Mouse (Mus musculus): ENCODE data around the gene Gm45716.

Gene Gm45716

DNA sequence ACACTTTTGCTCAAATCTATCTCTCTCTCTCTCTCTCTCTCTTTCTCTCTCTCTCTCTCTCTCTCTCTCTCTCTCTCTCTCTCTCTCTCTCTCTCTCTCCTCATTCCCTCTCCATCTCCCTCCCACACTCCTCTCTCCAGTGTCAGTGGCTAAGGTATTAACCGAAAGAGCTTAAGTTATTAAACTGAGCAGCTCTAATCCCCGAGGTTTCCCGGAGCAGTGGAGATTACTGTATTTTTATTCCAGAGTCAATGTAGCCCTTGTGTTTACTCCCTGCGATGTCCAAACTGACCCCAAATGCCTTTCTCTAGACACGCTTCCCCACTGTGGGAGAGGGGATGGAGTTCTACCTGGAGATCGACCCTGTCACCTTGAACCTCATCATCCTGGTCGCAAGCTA, at the start of gene Gm45716:
Gene Gm45716 (plus strand): TSS at position 243 of the 400 bp plus-strand sequence.
- DNase-seq, result no peak

DNA sequence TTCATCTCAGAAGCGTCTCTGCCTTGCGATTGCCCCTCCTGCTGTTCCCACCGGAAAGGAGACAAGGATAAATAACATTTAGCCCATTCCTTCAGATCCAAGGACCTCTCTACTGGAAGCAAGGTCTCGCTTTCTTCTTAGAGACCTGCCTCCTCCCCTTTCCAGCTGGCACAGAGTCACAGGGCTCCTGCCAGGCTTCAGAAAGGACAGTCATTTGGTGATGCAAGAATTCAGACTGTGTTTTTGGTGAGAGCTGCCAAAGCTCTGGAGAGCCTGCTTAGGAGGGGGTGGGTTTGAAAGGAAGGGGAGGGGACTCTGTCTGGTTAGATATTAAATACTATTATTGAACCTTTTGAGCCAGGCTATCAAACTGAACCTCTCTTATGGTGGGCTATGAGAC, 45.1 kb upstream of the Gm45716 start:
- peak; percentile 18 to 40 for DNase-seq

- DNase-seq, result no peak
Measured at GRCm38 (mm10) chr11:90142936-90143335, 44.5 kb upstream of the Gm45716 start.

DNA sequence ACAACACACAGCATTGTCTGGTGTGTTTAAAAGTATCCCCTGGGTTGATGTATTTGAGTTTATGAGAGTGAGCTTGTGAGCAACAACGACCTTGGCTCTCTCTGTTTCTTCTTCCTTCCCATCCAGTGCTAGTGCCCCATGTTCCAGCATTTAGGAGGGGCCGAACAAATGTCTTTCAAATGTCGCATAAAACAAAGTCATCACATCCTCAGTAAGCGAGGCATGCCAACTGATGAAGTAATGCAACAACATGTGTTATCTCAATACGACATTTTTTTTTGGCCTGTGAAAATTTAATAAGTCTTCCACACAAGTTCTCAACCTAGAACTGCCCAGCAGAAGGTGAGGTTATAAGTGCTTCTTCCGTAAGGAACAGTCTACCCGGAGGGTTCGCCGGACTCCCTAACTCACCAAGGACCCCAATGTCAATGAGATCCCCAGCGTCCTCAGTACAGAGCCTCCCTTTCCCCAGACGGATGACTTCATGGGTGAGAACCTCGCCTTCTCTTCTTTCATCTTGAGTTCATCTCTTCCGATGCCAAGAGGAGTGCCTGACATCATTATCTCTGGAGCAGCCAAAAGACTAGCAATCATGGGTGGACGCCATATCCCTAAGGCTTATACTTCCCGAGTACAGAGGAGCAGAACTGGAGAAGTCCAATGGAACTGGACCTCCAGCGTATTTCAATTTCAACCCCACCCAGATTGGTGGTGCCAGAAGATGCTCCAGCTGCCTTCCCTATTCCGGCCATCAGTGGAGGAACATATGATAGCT, 41.2 kb upstream of the Gm45716 start:
- no peak for DNase-seq

DNA sequence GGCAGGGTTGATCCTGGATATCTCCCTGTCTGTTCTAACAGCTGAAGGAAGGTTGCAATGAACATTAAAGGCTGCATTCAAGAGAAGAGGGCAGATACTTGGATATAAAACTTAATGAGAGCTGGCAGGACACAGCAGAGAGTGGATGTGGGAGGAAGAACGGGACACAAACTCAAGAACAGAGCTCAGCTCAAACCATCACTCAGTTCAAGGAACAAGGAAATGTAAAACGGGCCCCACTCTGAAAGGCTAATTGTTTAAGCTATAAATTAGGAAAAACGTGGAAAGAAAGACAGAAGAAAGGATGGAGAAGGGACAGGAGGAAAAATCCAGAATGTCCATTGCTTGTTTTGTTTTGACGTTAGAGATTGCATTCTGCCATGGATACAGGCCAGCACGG, 32.4 kb upstream of the Gm45716 start:
- no peak for DNase-seq

DNA sequence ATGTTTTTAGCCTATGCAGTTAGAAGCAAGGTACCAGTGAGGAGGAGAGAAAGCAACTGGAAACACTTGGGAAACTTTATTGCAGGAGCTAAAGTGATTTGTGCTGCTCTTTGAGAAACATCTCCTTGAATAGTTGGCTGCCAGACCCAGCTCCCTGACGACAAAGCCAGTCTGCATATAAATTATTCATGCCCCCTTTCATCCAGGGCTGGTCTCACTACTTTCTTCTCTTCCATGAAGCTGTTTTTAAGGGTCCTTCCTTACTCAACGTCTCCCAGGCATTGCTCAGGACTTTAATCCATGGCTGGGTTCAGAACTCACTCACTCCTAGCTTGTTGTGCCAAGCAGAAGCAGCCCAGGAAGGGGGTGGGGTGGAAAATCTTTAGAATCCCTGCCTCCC, 32.0 kb upstream of the Gm45716 start:
- DNase-seq, result no peak

- DNase-seq, result peak in 1 of 2 experiments; percentile 11
Measured at GRCm38 (mm10) chr11:90167771-90168170, 19.7 kb upstream of the Gm45716 start.

DNA sequence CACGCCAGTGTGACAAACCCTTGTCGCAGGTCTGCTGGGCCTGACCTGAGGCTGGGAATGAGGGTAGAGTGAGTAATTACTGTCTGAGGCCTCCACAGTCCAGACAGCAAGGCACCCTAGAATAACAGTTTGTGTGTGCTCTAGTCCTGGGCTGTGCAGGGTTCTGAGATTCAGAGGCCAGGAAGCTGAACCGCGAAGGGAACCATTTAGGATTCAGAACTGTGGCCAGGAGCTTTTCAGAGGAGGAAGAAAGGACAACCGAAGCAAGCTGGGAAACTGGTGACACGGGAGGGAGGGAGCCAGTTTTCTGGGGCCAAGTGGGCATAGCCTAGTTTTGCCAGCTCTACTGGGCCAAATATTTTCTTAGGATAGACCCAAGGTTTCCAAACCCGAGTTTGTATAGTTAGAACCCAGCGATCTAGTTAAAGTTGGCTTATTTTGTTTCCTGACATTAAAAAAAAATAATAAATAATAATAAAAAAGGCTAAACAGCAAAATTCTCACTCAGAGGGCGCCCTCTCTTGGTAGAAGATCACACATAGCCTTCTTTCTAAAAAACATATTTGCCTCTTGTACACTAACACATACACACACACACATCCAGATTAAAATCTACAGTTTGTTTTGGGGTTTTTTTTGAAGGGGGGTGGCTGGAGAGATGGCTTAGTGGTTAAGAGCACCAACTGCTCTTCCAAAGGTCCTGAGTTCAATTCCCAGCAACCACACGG, 19.0 kb upstream of the Gm45716 start:
- DNase-seq, result no peak

DNA sequence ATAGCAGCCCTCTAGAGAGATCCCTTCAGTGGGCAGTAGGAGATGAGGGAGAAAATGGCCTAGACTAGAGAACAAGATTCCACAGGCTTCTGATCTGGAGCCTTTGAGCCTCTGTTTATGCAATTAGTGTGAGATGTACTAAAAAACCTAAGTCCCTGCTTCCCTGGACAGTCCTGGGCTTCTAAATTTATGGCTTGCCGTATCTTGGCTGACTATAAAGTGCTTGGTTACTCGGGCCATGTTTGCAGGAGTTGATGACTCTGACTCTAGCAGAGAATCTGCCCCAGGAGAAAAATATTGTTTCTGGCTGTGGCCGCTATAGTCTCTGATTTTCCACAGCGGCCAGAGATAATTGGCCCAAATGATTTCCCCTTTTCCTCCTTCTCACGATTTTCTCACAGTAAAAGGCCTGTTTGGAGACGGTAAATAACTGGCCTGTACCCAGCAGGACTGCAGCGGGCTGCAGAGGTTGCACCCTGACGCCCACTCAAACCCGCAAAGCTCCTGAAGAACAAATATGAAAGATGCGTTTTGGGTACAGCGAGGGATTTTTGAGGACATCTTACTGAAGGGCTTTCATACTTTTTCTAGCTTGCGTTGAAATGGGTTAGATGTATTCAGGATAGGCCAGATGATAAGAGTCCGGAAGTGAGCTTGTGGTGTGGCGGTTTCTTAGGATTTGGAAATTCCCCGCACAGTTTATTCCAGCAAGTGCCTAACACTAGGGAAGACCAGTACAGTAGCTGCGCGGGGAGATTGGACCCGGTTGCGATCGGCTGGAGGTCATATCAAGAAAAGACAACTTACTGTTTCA, 18.1 kb upstream of the Gm45716 start:
- no peak for DNase-seq

GRCm38 (mm10) chr11:90170014-90170320, 17.5 kb upstream of the Gm45716 start:
- DNase-seq, result peak; percentile 54 to 70

- DNase-seq, result no peak
Measured at GRCm38 (mm10) chr11:90172331-90172730, 15.2 kb upstream of the Gm45716 start.

DNA sequence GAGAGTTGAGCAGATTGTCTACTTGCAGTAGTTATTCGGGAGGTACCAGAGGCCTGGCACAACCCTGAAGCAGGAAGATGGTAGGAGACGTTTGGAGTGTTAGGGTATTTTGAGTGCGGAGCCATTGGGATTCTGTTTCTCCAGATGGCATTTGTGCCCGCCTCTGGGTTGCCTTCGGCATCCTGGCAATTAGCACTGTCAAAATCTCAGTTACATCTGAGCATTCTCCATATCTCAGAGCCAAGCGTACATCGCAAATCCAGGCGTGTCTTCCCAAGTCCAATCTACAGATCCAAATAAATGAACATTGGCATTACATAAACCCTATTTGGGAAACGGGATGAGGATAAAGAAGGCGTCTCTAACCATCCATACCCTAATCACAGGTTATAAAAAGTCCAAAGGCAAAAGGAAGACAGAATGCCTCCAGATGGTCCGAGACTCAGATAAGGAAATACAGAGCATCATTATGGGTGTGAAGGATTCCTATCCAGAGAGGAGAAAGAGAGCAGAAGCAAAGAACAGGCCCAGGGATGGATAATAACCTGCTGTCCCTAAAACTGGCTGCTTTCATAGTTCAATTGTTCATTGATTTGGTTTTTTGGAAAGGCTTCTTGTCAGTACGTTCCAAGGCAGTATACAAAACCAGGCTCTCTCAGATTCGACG, 11.7 kb upstream of the Gm45716 start:
- no peak for DNase-seq

DNA sequence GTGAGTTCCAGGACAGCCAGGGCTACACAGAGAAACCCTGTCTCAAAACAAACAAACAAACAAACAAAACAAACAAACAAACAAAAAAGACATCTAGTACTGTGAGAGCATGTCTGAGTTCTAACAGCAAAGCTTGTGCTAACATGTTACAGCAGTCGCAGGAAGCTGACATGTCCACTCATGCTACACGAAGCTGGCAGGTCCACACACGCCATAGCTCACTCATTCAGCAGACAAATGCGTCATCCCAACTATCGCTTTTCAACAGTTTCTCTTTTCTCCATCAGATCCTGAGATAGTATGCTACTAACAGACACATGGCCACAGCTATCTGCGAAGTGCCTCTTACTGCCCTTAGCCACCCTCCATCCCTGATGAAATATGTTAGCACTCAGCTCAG, 10.1 kb upstream of the Gm45716 start:
- no peak for DNase-seq

DNA sequence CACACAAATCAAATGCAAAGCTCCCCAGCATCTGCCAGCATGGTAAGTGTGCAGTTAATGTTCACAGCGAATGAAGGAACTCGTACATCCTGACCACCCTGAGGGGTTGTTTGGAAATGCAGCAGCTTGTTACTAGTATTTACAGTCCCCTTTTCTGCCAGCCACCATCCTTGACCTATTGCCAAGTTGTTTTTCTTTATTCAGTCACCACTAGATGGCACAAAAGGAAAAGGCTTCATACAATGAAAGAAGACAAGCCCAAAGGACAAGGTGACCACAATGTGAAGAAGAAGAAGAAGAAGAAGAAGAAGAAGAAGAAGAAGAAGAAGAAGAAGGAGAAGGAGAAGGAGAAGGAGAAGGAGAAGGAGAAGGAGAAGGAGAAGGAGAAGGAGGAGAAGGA, 4.1 kb upstream of the Gm45716 start:
- peak; percentile 8 to 27 for DNase-seq

GRCm38 (mm10) chr11:90184756-90185155, 2.7 kb upstream of the Gm45716 start:
- no peak for DNase-seq

DNA sequence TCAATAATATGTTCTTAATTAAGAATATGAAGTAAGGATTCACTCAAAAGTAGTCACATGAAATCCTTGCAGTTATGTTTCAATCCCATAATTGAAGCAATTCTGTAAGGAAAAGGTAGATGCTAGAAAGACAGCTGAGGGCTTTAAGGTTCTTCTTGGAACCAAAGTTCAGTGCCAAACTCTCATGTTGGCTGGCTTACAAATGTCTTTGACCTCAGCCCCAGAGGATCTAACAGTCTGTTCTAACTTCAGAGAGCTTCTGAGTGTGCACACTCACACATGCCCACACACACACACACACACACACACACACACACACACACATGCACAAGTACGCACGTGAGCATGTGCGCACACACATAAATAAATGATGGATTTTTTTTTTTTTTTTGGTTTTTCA, 2.7 kb downstream of the Gm45716 start:
- DNase-seq, result no peak

DNA sequence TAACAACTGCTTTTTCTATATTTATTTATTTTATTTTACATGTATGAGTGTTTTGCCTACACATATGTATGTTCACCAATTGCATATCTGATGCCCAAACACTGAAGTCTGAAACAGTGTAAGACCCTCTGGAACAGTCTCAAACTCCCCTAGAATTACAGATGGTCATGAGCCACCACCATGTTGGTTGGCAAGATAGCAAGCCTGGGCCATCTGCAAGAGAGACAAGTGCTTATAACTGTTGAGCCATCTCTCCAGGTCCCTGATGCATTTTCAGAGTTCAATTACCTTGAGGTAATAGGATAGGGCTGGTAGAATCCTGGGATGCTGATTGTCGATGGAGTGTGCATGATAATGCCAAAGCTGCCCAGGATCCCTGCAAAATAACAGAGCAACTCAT, 7.5 kb downstream of the Gm45716 start:
- DNase-seq, result no peak

DNA sequence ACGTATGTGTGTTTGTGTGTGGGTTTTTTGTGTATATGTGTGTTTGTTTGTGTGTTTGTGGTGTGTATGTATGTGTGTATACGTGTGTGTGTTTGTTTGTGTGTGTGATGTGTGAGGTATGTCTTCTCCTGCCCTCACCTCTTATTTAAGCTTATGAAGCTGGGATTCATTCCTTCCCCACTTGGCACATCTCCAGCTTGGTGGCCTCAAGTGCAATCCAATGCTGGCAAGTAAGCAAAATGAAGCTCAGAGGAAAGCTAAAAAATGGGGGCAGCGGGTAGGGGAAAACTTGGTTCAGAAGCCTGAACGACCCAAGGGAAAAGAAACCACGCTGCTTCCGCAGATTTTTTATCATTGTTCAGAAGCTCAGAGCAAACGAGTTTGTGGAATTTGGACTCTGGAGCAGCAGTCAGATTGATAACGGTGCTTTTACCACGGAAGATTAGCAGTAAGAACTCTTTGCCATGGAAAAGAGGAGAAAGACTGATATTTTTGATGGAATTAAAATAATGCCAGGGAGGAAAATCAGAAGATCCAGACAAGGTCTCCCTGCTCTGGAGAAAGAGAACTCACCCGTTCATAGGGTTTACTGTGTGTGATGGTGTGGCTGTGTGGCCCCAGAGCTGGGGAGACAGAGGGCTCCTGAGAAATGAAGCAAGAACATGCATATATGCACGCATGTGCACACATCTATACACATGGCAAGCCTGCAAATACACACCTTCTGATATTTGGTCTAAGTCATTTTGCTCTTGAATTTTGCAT, 8.5 kb downstream of the Gm45716 start:
- peak in 1 of 2 experiments; percentile 25 for DNase-seq

- no peak for DNase-seq
Measured at GRCm38 (mm10) chr11:90196521-90197215, 9.2 kb downstream of the Gm45716 start.

DNA sequence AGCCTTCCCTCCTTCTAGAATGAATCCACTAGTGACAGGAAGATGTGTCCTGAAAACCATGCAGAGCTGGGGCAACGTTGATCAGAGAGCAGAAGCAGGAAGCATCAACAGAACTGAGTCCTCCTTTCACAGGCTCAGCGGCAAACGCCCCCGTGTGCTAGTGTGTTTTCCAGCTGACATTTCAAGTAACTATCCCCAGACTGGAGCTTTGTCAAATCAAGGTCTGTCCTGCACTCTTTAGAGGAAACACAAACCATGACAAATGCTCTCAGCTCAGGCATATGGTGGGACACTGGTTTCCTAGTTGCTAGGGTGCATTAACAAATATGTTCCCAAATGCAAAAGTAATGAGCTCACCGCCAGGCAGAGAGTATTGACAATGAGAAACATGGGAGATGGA, 10.6 kb downstream of the Gm45716 start:
- no peak for DNase-seq

GRCm38 (mm10) chr11:90200826-90201225, 13.3 kb downstream of the Gm45716 start:
- DNase-seq, result no peak

- DNase-seq, result no peak
Measured at GRCm38 (mm10) chr11:90214246-90214645, 26.8 kb downstream of the Gm45716 start.
